Mouse (Mus musculus) stomach, postnatal 0 days (tissue): ENCODE measurements at regions not wholly inside any gene's neighbourhood (a gene's known extent, or its start where the extent isn't known, plus 50 kb on each side); places are given as distances from the start of the nearest gene placed in this dataset.

Source experiments
- CTCF ChIP-seq: IDR thresholded peaks from 2 replicates; pipeline ENCODE4 v1.5.1; 2016; ENCODE audit warnings: antibody characterized with exemption, low read depth, mild to moderate bottlenecking, moderate library complexity
- EP300 ChIP-seq: optimal IDR thresholded peaks from 2 replicates; pipeline ENCODE3; 2016; ENCODE audit warnings: antibody characterized with exemption

- no peak for TF ChIP-seq EP300
- TF ChIP-seq CTCF = no peak
Observed at GRCm38 (mm10) chr7:111882991-111883390, 103.2 kb upstream of the Galnt18 start.
